Mouse (Mus musculus) urinary bladder, postnatal 0 days (tissue): Measurements from ENCODE around the gene Degs2. TPM values are rescaled to one million over a fixed set of nuclear protein-coding genes. Genes with fewer than 3 reads are reported as not detected.

Experiments
- microRNA counts: library from miRNA; unstranded; fragments of <30 nt; microRNA quantifications from one replicate; lab custom pipeline; 2016
- microRNA-seq: library from miRNA; unstranded; fragments of <30 nt; microRNA quantifications from one replicate; pipeline ENCODE4, GENCODE M21; 2016
- polyA plus RNA-seq: library from polyadenylated mRNA; unstranded; fragments of >200 nt; fragmentation: Nextera tagmentation; extraction: Ambion mirVana; gene quantifications from 2 replicates; pipeline ENCODE4 v1.2.1, GENCODE M21; 2015

Degs2 gene
- 51.7 and 54.0 TPM in 2 replicates for polyA plus RNA-seq

DNA sequence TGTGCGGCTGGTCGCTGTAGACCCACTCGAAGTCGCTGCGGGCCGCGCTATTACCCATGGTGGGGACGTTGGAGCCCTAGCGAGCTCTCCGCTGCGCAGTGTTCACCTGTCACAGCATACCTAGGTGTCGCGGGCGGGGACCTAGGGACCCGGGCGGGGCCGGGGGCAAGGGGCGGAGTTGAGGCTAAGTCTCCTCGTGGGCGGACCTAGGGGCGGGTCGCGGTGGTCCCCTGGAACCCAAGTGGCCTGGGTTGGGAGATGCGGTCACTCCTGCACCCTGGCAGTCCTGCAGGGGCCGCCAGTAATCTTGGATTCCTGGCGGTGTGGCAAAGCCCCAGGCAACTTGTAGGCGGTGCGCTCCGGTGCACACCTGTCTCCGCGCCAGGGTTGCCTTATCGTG, at the start of gene Degs2:
Gene Degs2, minus strand, starts transcription at position 131 of the 400 bp plus-strand sequence.

MicroRNA genes within 50 kb of the gene (microRNA counts, 519-probe panel; counts per million panel counts)
- 4,129 counts per million, percentile 76 among the panel's probes with 10 or more counts for microRNA mmu-miR-342-3p (lab: Ali Mortazavi, UCI)
- microRNA mmu-miR-342-5p (lab: Ali Mortazavi, UCI), result not detected

Small RNA genes within 50 kb of the gene (microRNA-seq; reads per million reads assigned to microRNA genes)
- gene Gm23872 (not detected), gene Mir342 (1,810 reads per million, percentile 79 among the genes with 10 or more reads in this experiment)

Other genes with a start within 250 kb of the Degs2 start
- gene Evl, start 147.6 kb downstream of the Degs2 start, polyA plus RNA-seq, result 18.3 and 23.8 TPM in 2 replicates
- gene Yy1, start 90.7 kb upstream of the Degs2 start, polyA plus RNA-seq, result 8.4 and 9.0 TPM in 2 replicates
- gene Slc25a29, start 133.6 kb upstream of the Degs2 start, polyA plus RNA-seq, result 3.5 and 4.2 TPM in 2 replicates
- 4.5 and 4.8 TPM in 2 replicates for gene Slc25a47, start 133.7 kb upstream of the Degs2 start, polyA plus RNA-seq
- gene Wdr25, start 191.3 kb upstream of the Degs2 start, polyA plus RNA-seq, result 3.2 and 4.9 TPM in 2 replicates
- gene Wars, start 191.9 kb upstream of the Degs2 start, polyA plus RNA-seq, result 47.9 and 51.8 TPM in 2 replicates